Mouse (Mus musculus): ENCODE results near the gene Scamp1. TPM values are rescaled to one million over a fixed set of nuclear protein-coding genes. Genes with fewer than 3 reads are reported as not detected.

Scamp1 gene
- polyA plus RNA-seq, 1 experiment from 2014 or later: 121 TPM

GRCm38 (mm10) chr13:94184726-94185456 lies 100.8 kb downstream of the Scamp1 start:
- no peaks in the 10 kb centered on the region for H3K36me3 ChIP-seq
- H3K4me1 ChIP-seq (replicated peaks): peaks cover 23% of the 10 kb centered on the region
- H3K27ac ChIP-seq: no peak overlapping the region
- no peak overlapping the region for H3K4me3 ChIP-seq (replicated peaks)
- H3K9me3 ChIP-seq: no peaks in the 10 kb centered on the region
- no peak overlapping the region for H3K9ac ChIP-seq (replicated peaks)
- no peak overlapping the region for H3K4me2 ChIP-seq (replicated peaks)
- no peak for ATAC-seq
- H3K27me3 ChIP-seq: no peaks in the 10 kb centered on the region
- 91% methylated on average over 10 of the region's 10 CpGs for WGBS

- no peak for ATAC-seq
- H3K27me3 ChIP-seq: no peaks in the 10 kb centered on the region
- WGBS: 91% methylated on average over 8 of the region's 8 CpGs
Measured at GRCm38 (mm10) chr13:94183372-94184021, 102.2 kb downstream of the Scamp1 start.

GRCm38 (mm10) chr13:94182026-94182425 lies 103.6 kb downstream of the Scamp1 start:
- H3K27ac ChIP-seq: no peak overlapping the region
- H3K9ac ChIP-seq (replicated peaks): no peak overlapping the region
- ATAC-seq: no peak
- no peaks in the 10 kb centered on the region for H3K36me3 ChIP-seq
- 88% methylated on average over 5 of the region's 5 CpGs for WGBS
- H3K27me3 ChIP-seq: no peaks in the 10 kb centered on the region
- H3K4me1 ChIP-seq (replicated peaks): peaks cover 17% of the 10 kb centered on the region
- H3K9me3 ChIP-seq: no peaks in the 10 kb centered on the region
- H3K4me3 ChIP-seq (replicated peaks): no peak overlapping the region
- H3K4me2 ChIP-seq (replicated peaks): no peak overlapping the region

More at GRCm38 (mm10) chr13:94183372-94184021, 102.2 kb downstream of the Scamp1 start:
- Histone ChIP-seq H3K4me1 (replicated peaks) (peaks cover 26% of the 10 kb centered on the region), H3K4me3 (replicated peaks) (no peak overlapping the region), H3K27ac (no peak overlapping the region), H3K36me3 (no peaks in the 10 kb centered on the region), H3K9ac (replicated peaks) (no peak overlapping the region), H3K9me3 (no peaks in the 10 kb centered on the region), H3K4me2 (replicated peaks) (no peak overlapping the region)

- WGBS: 93% methylated on average over 5 of the region's 5 CpGs
- Histone ChIP-seq H3K9ac (replicated peaks) (no peak overlapping the region), H3K36me3 (no peaks in the 10 kb centered on the region)
Measured at GRCm38 (mm10) chr13:94180477-94181420, 104.9 kb downstream of the Scamp1 start.

GRCm38 (mm10) chr13:94178401-94179040 lies 107.1 kb downstream of the Scamp1 start:
- Histone ChIP-seq H3K27ac (no peak overlapping the region), H3K4me1 (replicated peaks) (peaks cover 32% of the 10 kb centered on the region), H3K36me3 (no peaks in the 10 kb centered on the region), H3K9ac (replicated peaks) (no peak overlapping the region), H3K4me2 (replicated peaks) (no peak overlapping the region), H3K4me3 (replicated peaks) (no peak overlapping the region), H3K9me3 (no peaks in the 10 kb centered on the region), H3K27me3 (peaks cover 21% of the 10 kb centered on the region)
- 54% methylated on average over 11 of the region's 11 CpGs for WGBS
- peak; percentile 65 for ATAC-seq

More at GRCm38 (mm10) chr13:94180477-94181420, 104.9 kb downstream of the Scamp1 start:
- Histone ChIP-seq H3K4me2 (replicated peaks) (no peak overlapping the region), H3K4me1 (replicated peaks) (peaks cover 13% of the 10 kb centered on the region), H3K4me3 (replicated peaks) (no peak overlapping the region), H3K27me3 (peaks cover 7% of the 10 kb centered on the region), H3K9me3 (no peaks in the 10 kb centered on the region), H3K27ac (no peak overlapping the region)
- no peak for ATAC-seq

- H3K36me3 ChIP-seq: no peaks in the 10 kb centered on the region
- no peak overlapping the region for H3K4me2 ChIP-seq (replicated peaks)
- WGBS: 63% methylated on average over 7 of the region's 7 CpGs
- H3K9ac ChIP-seq (replicated peaks): no peak overlapping the region
- ATAC-seq: no peak
- no peak overlapping the region for H3K4me3 ChIP-seq (replicated peaks)
- H3K27me3 ChIP-seq: peaks cover 31% of the 10 kb centered on the region
- peaks cover 38% of the 10 kb centered on the region for H3K4me1 ChIP-seq (replicated peaks)
- no peak overlapping the region for H3K27ac ChIP-seq
- H3K9me3 ChIP-seq: no peaks in the 10 kb centered on the region
Measured at GRCm38 (mm10) chr13:94177148-94177547, 108.5 kb downstream of the Scamp1 start.

- Histone ChIP-seq H3K27ac (no peak overlapping the region), H3K27me3 (peaks cover 35% of the 10 kb centered on the region), H3K9me3 (no peaks in the 10 kb centered on the region), H3K36me3 (no peaks in the 10 kb centered on the region), H3K4me2 (replicated peaks) (peak overlapping the region; percentile 95), H3K4me1 (replicated peaks) (peaks cover 38% of the 10 kb centered on the region), H3K4me3 (replicated peaks) (peak overlapping the region; percentile 54; the same call in 1 of the 2 replicates), H3K9ac (replicated peaks) (no peak overlapping the region)
- ATAC-seq: no peak
- 62% methylated on average over 6 of the region's 6 CpGs for WGBS
Measured at GRCm38 (mm10) chr13:94175379-94176050, 110.1 kb downstream of the Scamp1 start.

GRCm38 (mm10) chr13:94174577-94175279 lies 110.9 kb downstream of the Scamp1 start:
- H3K4me1 ChIP-seq (replicated peaks): peaks cover 38% of the 10 kb centered on the region
- no peak for ATAC-seq
- H3K27me3 ChIP-seq: peaks cover 37% of the 10 kb centered on the region
- peak overlapping the region; percentile 54 for H3K4me3 ChIP-seq (replicated peaks)
- H3K9me3 ChIP-seq: no peaks in the 10 kb centered on the region
- WGBS: 16% methylated on average over 16 of the region's 16 CpGs
- H3K36me3 ChIP-seq: no peaks in the 10 kb centered on the region
- H3K9ac ChIP-seq (replicated peaks): peak overlapping the region; percentile 71
- no peak overlapping the region for H3K27ac ChIP-seq
- H3K4me2 ChIP-seq (replicated peaks): peak overlapping the region; percentile 95

- Histone ChIP-seq H3K9me3 (no peaks in the 10 kb centered on the region), H3K27ac (no peak overlapping the region), H3K27me3 (peaks cover 42% of the 10 kb centered on the region), H3K36me3 (no peaks in the 10 kb centered on the region), H3K4me1 (replicated peaks) (peaks cover 34% of the 10 kb centered on the region), H3K4me3 (replicated peaks) (peak overlapping the region; percentile 54), H3K4me2 (replicated peaks) (peak overlapping the region; percentile 95), H3K9ac (replicated peaks) (peak overlapping the region; percentile 71)
- WGBS: 1% methylated on average over 43 of the region's 55 CpGs
- peak; percentile 71 for ATAC-seq
Measured at GRCm38 (mm10) chr13:94173633-94174576, 111.8 kb downstream of the Scamp1 start.

All from midbrain, embryonic 13.5 days (tissue).